Mouse (Mus musculus): ENCODE data around the gene B3gnt6.
"Not testable (repeated sequence)": the region's sequence is repeated elsewhere in the genome, so short reads cannot be mapped to it uniquely, and the experiment has no call there.

B3gnt6 gene

GRCm38 (mm10) chr7:98199381-98199780 is at the start of gene B3gnt6:
Gene B3gnt6, minus strand, starts transcription at chr7:98199481.
- DNase-seq (ENCODE audit: low read depth), result no peak

GRCm38 (mm10) chr7:98236686-98237359 is 37.5 kb upstream of the B3gnt6 start:
- DNase-seq (ENCODE audit: low read depth), result no peak

- DNase-seq (ENCODE audit: low read depth), result no peak
Observed at GRCm38 (mm10) chr7:98223796-98224195, 24.5 kb upstream of the B3gnt6 start.

DNA sequence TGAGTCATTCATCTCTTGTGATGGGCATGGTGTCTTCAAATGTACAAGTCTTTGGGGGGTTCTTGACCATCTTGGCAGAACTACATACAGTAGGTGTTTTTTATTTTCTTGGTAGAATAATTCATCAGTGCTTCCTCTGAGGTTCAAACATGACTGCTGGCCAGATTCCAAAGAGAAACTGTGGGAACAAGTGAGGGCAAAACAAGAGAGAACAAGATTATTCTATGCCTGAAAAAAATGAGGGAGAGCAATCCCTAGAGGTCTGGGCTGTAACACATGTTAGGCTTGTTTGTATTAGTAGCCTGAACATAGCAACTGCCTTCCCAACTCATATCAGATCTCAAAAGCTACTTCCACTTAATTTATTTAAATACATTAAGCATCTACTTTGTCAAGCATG is 17.4 kb upstream of the B3gnt6 start:
- DNase-seq (ENCODE audit: low read depth), result no peak

GRCm38 (mm10) chr7:98202946-98203345 is 3.7 kb upstream of the B3gnt6 start:
- no peak for DNase-seq (ENCODE audit: low read depth)

GRCm38 (mm10) chr7:98201493-98202028 is 2.3 kb upstream of the B3gnt6 start:
- no peak for DNase-seq (ENCODE audit: low read depth)

DNA sequence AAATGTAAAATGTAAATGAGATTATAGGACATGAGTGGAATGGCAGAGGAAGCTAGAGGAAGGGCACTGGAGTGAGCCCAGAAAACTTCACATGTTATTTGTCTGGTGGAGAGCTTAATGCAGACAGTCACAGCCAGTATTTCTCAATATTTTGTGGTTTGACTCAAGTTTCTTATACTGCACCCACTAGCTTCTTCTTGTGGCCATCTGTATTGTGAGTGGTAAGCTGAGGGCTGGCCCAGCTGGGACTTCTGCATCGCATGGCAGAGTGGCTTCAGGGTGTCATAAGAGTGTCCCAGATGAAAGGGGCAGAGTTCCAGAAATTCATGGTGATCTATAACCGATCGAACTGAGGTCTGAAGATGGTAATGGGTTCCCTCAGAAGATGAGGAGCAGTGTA is 1.1 kb upstream of the B3gnt6 start:
- no peak for DNase-seq (ENCODE audit: low read depth)

DNA sequence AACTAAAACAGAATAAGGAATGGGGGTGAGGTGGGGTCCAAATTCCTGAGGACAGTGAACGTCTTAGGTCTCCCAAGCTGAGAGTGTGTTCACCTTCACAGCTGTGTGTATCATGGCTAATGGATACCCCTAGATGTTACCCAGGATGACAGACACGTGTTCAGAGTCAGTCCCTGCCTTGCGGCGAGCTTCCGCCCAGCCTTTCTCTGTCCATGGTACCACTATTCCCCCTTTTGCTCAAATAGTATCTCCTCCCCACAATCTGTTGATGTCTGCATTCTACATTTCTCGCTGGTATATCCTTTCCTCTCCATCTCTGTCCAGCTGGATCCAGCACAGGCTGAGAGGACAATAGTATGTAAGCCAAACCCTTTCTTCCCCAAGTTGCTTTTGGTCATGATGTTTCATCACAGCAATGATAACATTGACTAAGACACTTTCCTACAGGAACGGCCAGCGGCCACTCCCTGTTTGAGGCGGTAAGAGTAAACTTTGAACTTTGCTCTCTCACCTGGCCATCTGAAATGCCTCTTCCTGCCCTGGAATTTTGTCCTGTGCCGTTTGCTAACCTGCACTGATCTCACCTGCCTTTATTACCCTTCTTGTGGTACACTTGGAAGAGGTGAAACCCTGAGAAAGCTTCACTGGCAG is 4.0 kb downstream of the B3gnt6 start:
- DNase-seq (ENCODE audit: low read depth), result no peak

GRCm38 (mm10) chr7:98194026-98194792 is 5.1 kb downstream of the B3gnt6 start:
- DNase-seq (ENCODE audit: low read depth), result no peak

GRCm38 (mm10) chr7:98193515-98194025 is 5.7 kb downstream of the B3gnt6 start:
- DNase-seq (ENCODE audit: low read depth), result no peak

- no peak for DNase-seq (ENCODE audit: low read depth)
Observed at GRCm38 (mm10) chr7:98191571-98192250, 7.6 kb downstream of the B3gnt6 start.

DNA sequence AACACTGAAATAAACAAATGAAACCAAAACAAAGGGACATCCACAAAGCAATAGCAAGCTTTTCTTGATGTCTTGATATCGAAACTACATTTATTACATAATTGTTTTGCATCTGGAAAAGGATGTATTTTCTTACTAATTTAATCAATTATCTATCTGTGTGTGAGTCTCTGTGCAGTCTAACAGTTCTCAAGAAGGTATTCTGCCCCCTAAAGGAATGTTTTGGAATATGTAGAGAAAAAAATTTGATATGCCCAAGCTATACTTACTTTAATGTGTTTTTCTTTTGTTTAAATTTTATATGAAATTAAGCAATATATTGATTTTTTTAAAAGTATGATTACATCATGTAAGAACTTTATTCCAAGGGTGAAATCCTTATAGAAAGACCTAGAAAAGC is 8.7 kb downstream of the B3gnt6 start:
- no peak for DNase-seq (ENCODE audit: low read depth)

DNA sequence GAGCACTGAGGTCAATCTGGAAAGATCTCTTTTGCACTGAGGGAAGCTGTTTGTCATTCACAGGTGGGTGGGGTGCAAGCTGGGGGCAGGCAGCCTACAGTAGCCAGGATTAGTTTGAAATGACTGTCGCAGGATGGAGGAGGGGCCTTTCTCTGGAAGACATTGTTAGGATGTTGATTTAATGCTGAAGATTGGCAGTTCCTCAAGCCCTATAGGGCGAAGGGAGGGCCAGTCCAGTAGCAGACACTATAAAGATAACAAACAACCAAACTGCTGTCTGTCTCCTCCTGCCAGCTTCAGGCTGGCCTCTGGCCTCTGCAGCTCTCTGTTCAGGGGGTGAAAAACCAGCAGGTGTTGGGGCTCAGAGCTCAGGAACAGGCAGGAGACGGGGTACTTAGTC is 9.5 kb downstream of the B3gnt6 start:
- no peak for DNase-seq (ENCODE audit: low read depth)

- no peak for DNase-seq (ENCODE audit: low read depth)
Observed at GRCm38 (mm10) chr7:98188680-98189079, 10.6 kb downstream of the B3gnt6 start.

DNA sequence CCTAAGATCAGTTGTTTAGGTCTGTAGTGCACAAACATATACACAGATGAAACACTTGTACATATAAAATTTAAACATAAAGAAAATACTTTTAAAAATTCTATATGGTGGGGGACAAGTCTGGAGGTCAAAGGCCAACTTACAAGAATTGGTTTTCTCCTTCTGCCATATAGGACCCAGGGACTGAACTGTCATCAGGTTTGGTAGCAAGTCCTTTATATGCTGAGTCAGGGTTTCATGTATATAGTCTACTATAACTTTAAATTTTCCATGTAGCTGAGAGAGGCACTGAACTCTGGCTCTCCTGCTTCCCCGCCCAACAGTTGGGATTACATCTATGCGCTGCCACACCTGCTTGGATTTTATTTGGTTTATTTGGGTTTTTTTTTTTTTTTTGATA is 11.0 kb downstream of the B3gnt6 start:
- DNase-seq (ENCODE audit: low read depth), result no peak

GRCm38 (mm10) chr7:98187332-98187731 is 11.9 kb downstream of the B3gnt6 start:
- DNase-seq (ENCODE audit: low read depth), result not testable (repeated sequence)

GRCm38 (mm10) chr7:98186637-98187036 is 12.6 kb downstream of the B3gnt6 start:
- no peak for DNase-seq (ENCODE audit: low read depth)

GRCm38 (mm10) chr7:98185326-98185725 is 14.0 kb downstream of the B3gnt6 start:
- DNase-seq (ENCODE audit: low read depth), result no peak

DNA sequence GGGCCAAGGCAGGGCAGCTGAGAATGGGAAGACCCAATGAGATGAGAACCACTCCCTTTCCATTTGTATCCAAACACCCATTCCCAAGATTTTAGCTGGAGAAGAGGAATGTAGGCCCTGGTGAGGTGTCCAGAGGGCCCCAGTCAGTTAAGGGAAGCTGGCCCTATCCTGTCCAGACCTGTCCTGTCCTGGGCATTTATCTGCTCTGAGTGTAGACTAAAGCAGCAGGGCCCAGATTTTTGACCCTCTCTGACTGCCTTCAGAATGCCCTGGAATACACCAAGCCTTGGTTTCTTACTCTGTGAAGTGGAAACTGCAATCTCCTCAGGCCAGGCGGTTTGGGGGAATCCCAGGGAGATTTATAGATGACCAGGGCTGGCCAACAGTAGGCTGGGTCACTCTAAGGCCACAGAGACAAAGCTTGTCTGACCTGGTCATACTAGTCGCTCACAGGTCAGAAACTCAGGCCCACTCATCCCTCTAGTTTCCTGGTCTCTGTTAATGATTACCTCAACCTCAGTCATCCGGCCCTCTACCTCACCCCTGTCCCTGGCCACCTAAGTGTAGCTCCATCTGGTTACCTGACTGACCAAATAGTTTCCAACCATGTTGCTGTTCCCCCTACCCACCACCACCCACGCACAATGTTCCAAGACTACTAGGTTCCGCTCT is 20.6 kb downstream of the B3gnt6 start:
- DNase-seq (ENCODE audit: low read depth), result no peak

GRCm38 (mm10) chr7:98177929-98178559 is 21.2 kb downstream of the B3gnt6 start, which contains the start of gene Capn5:
Gene Capn5, minus strand, starts transcription at chr7:98178274.
- DNase-seq (ENCODE audit: low read depth), result peak; percentile 44

DNA sequence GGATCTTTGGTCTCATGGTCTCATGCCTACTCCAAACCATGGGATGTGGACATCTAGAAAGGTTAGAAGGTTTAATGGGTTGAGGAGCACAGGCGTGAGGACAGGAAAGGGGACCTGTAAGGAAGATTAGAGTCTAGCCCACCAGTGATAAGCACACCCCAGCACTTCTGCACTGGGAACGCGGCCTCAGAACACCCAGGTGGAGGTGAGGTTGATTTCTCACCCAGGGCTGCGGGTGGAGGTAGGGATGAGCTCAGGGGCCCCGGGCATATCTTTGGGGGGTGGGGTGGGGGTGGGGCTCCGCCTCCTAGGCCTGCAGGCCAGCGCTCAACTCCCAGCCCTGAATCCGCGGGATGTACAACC is 21.7 kb downstream of the B3gnt6 start:
- DNase-seq (ENCODE audit: low read depth), result no peak
